Mouse (Mus musculus) cerebral cortex, adult 2 months (tissue): Measurements from ENCODE around the gene Cox6b2.

Experiments
- WGBS: fragments of 180-500 bp; shearing (Covaris S2); methylation state at CpG from one replicate; pipeline ENCODE4 v1.1.7; 2018; 5-methylcytosine and 5-hydroxymethylcytosine counted together

Cox6b2 gene

DNA sequence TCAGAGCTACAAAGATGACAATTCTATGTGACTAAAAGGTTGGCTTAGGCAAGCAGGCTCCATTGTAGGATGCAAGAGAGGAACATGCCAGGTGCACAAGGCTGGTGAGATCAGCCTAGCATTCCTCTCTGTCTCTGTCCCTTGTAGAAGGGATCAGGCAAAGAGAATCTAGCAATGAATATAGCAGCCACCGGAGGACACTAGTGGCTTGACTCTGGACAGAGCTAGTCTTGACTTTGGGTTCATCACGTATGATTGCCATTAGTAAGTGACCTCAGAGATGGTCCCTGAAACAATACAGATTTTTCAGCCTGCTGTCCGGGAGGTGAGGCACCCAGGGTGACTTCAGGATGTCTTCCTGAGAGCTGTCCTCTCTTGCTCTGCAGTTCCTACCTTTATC is 40.3 kb downstream of the Cox6b2 start:
- 88% methylated on average over 3 of the region's 3 CpGs for WGBS

GRCm38 (mm10) chr7:4705098-4705497 is 47.8 kb downstream of the Cox6b2 start:
- 41% methylated on average over 18 of the region's 18 CpGs for WGBS

DNA sequence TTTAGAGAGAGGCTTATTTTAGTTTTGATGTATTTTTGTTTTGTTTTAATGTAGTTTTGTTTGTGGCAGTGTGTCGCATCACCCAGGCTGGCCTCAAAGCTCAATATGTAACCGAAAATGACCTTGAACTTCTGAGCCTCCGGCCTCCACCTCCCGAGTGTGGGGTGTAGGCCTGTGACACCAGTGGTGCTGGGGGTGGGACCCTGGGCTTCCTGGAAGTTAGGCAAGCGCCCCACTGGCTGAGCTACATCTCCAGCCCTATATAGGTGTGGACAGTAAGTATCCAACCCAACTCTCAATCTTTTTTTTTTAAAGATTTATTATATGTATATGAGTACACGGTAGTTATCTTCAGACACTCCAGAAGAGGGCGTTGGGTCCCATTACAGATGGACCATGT is 49.7 kb downstream of the Cox6b2 start:
- WGBS: 90% methylated on average over 7 of the region's 7 CpGs

GRCm38 (mm10) chr7:4702334-4702733 is 50.6 kb downstream of the Cox6b2 start:
- 41% methylated on average over 8 of the region's 8 CpGs for WGBS
